Mouse (Mus musculus): ENCODE measurements at regions not wholly inside any gene's neighbourhood (a gene's known extent, or its start where the extent isn't known, plus 50 kb on each side); places are given as distances from the start of the nearest gene placed in this dataset.

DNA sequence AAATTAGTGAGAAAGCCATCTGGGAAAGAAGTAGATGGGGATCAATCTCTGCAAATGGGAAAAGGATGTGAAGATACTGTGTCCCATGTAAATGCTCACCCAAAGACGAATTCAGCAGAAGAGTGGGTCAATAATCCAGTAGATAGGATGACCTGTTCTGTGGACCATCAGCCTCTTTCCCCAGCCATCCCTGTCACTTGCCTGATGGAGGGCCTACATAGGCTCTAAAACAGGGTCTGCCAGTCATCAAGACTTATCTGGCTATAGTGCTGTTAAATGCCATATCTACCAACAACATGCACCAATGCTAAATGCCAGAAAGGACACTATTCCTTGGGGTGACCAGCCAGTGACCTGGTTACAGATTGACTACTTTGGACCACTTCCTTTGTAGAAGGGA, 316.5 kb upstream of the Trpc7 start:
- TF ChIP-seq CTCF (IDR thresholded peaks at IDR 0.05; ENCODE audit: borderline replicate concordance, extremely low read depth, insufficient read depth, insufficient read length) (no peak), POLR2A (IDR thresholded peaks at IDR 0.05; ENCODE audit: borderline replicate concordance, extremely low read depth, insufficient read depth, insufficient read length, poor library complexity, severe bottlenecking) (no peak)
